Mouse (Mus musculus) lung, embryonic 16.5 days (tissue): ENCODE results near the gene Slc25a21. TPM values are rescaled to one million over a fixed set of nuclear protein-coding genes. Genes with fewer than 3 reads are reported as not detected.

Experiments
- ATAC-seq: fragments of 200-750 bp; cut with Nextera tagmentation; 2 replicates; pipeline ENCODE4 v1.8.0; 2017; ENCODE audit warnings: low read depth, mild to moderate bottlenecking, moderate library complexity
- H3K27ac ChIP-seq: fragments of 300-500 bp; sonication (generic); 2 replicates; pipeline ENCODE4 v1.5.1; 2014; ENCODE audit warnings: mild to moderate bottlenecking, control low read depth, low read length
- H3K27me3 ChIP-seq: fragments of 300-500 bp; sonication (generic); 2 replicates; pipeline ENCODE4 v1.6.1; 2014; ENCODE audit warnings: low read depth, low read length, mixed read lengths; ENCODE audit not compliant: control insufficient read depth, insufficient read depth
- H3K36me3 ChIP-seq: fragments of 300-500 bp; sonication (generic); 2 replicates; pipeline ENCODE4 v1.6.1; 2014; ENCODE audit warnings: low read length; ENCODE audit not compliant: control insufficient read depth, insufficient read depth
- H3K4me1 ChIP-seq: fragments of 300-500 bp; sonication (generic); replicated peaks from 2 replicates; pipeline ENCODE4 v1.6.1; 2014; ENCODE audit warnings: low read length, mixed read lengths; ENCODE audit not compliant: control insufficient read depth, insufficient read depth
- H3K4me2 ChIP-seq: fragments of 300-500 bp; sonication (generic); 2 replicates; pipeline ENCODE4 v1.6.1; 2014; ENCODE audit warnings: low read depth, low read length, control low read depth
- H3K4me3 ChIP-seq: fragments of 300-500 bp; sonication (generic); 2 replicates; pipeline ENCODE4 v1.5.1; 2014; ENCODE audit warnings: mild to moderate bottlenecking, low read length, control low read depth
- H3K9ac ChIP-seq: fragments of 300-500 bp; sonication (generic); 2 replicates; pipeline ENCODE4 v1.6.1; 2014; ENCODE audit warnings: low read length, control low read depth
- H3K9me3 ChIP-seq: fragments of 300-500 bp; sonication (generic); 2 replicates; pipeline ENCODE4 v1.6.1; 2016; ENCODE audit warnings: low read length; ENCODE audit not compliant: control insufficient read depth
- WGBS: fragments of 180-500 bp; shearing (Covaris S2); extraction: QIAGEN DNeasy Blood & Tissue Kit; methylation state at CpG from one replicate; pipeline ENCODE4 v1.1.7; 2014; 5-methylcytosine and 5-hydroxymethylcytosine counted together
- polyA plus RNA-seq: library from polyadenylated mRNA; unstranded; fragments of >200 nt; fragmentation: Nextera tagmentation; extraction: Ambion mirVana; gene quantifications from 2 replicates; pipeline ENCODE4 v1.2.1, GENCODE M21; 2015

Slc25a21 gene
- polyA plus RNA-seq, 1 experiment from 2014 or later, result 0.30 TPM

- Histone ChIP-seq H3K9ac (no peak overlapping the region), H3K9me3 (no peaks in the 10 kb centered on the region), H3K4me3 (no peak overlapping the region), H3K4me2 (no peak overlapping the region), H3K36me3 (no peaks in the 10 kb centered on the region), H3K4me1 (no peaks in the 10 kb centered on the region), H3K27ac (no peak overlapping the region), H3K27me3 (no peaks in the 10 kb centered on the region)
- WGBS, result 45% methylated on average over 6 of the region's 6 CpGs
- ATAC-seq, result no peak
Observed at GRCm38 (mm10) chr12:56918145-56918544, 279.1 kb downstream of the Slc25a21 start.

GRCm38 (mm10) chr12:56906476-56906875 lies 290.8 kb downstream of the Slc25a21 start:
- ATAC-seq, result no peak
- Histone ChIP-seq H3K4me2 (no peak overlapping the region), H3K4me3 (no peak overlapping the region), H3K9me3 (no peaks in the 10 kb centered on the region), H3K27me3 (no peaks in the 10 kb centered on the region), H3K4me1 (no peaks in the 10 kb centered on the region), H3K9ac (no peak overlapping the region), H3K27ac (no peak overlapping the region), H3K36me3 (no peaks in the 10 kb centered on the region)
- 49% methylated on average over 5 of the region's 5 CpGs for WGBS

GRCm38 (mm10) chr12:56905652-56906305 lies 291.5 kb downstream of the Slc25a21 start:
- Histone ChIP-seq H3K27ac (no peak overlapping the region), H3K4me1 (no peaks in the 10 kb centered on the region), H3K27me3 (no peaks in the 10 kb centered on the region), H3K4me3 (no peak overlapping the region), H3K9me3 (no peaks in the 10 kb centered on the region), H3K36me3 (no peaks in the 10 kb centered on the region), H3K9ac (no peak overlapping the region), H3K4me2 (no peak overlapping the region)
- 28% methylated on average over 9 of the region's 9 CpGs for WGBS
- ATAC-seq, result no peak

GRCm38 (mm10) chr12:56905222-56905621 lies 292.1 kb downstream of the Slc25a21 start:
- Histone ChIP-seq H3K27ac (no peak overlapping the region), H3K36me3 (no peaks in the 10 kb centered on the region), H3K27me3 (no peaks in the 10 kb centered on the region), H3K4me3 (no peak overlapping the region), H3K9me3 (no peaks in the 10 kb centered on the region), H3K4me1 (no peaks in the 10 kb centered on the region), H3K4me2 (no peak overlapping the region), H3K9ac (no peak overlapping the region)
- 43% methylated on average over 7 of the region's 7 CpGs for WGBS
- no peak for ATAC-seq

GRCm38 (mm10) chr12:56902774-56903456 lies 294.4 kb downstream of the Slc25a21 start:
- WGBS, result 55% methylated on average over 8 of the region's 8 CpGs
- Histone ChIP-seq H3K4me1 (no peaks in the 10 kb centered on the region), H3K9ac (no peak overlapping the region), H3K36me3 (no peaks in the 10 kb centered on the region), H3K27ac (no peak overlapping the region), H3K9me3 (no peaks in the 10 kb centered on the region), H3K4me3 (no peak overlapping the region), H3K4me2 (no peak overlapping the region), H3K27me3 (no peaks in the 10 kb centered on the region)
- ATAC-seq, result no peak

GRCm38 (mm10) chr12:56897976-56898375 lies 299.3 kb downstream of the Slc25a21 start:
- no peaks in the 10 kb centered on the region for H3K4me1 ChIP-seq
- H3K9me3 ChIP-seq, result no peaks in the 10 kb centered on the region
- no peak for ATAC-seq
- no peak overlapping the region for H3K27ac ChIP-seq
- no peak overlapping the region for H3K9ac ChIP-seq
- WGBS, result 75% methylated on average over 8 of the region's 8 CpGs
- H3K4me2 ChIP-seq, result no peak overlapping the region
- no peaks in the 10 kb centered on the region for H3K36me3 ChIP-seq
- H3K27me3 ChIP-seq, result no peaks in the 10 kb centered on the region
- no peak overlapping the region for H3K4me3 ChIP-seq

- Histone ChIP-seq H3K9ac (no peak overlapping the region), H3K4me2 (no peak overlapping the region), H3K27ac (no peak overlapping the region), H3K4me1 (no peaks in the 10 kb centered on the region), H3K9me3 (no peaks in the 10 kb centered on the region), H3K27me3 (no peaks in the 10 kb centered on the region), H3K36me3 (no peaks in the 10 kb centered on the region), H3K4me3 (no peak overlapping the region)
- 74% methylated on average over 8 of the region's 8 CpGs for WGBS
- no peak for ATAC-seq
Observed at GRCm38 (mm10) chr12:56897221-56897937, 299.9 kb downstream of the Slc25a21 start.

- H3K27ac ChIP-seq, result no peak overlapping the region
- H3K9me3 ChIP-seq, result no peaks in the 10 kb centered on the region
- no peaks in the 10 kb centered on the region for H3K4me1 ChIP-seq
- no peaks in the 10 kb centered on the region for H3K27me3 ChIP-seq
- no peak for ATAC-seq
- no peak overlapping the region for H3K4me3 ChIP-seq
- H3K4me2 ChIP-seq, result no peak overlapping the region
- WGBS, result 59% methylated on average over 5 of the region's 5 CpGs
- no peaks in the 10 kb centered on the region for H3K36me3 ChIP-seq
- no peak overlapping the region for H3K9ac ChIP-seq
Observed at GRCm38 (mm10) chr12:56894963-56895362, 302.3 kb downstream of the Slc25a21 start.

GRCm38 (mm10) chr12:56890891-56891726 lies 306.2 kb downstream of the Slc25a21 start:
- no peak overlapping the region for H3K4me3 ChIP-seq
- no peak overlapping the region for H3K4me2 ChIP-seq

More at GRCm38 (mm10) chr12:56890891-56891726, 306.2 kb downstream of the Slc25a21 start:
- no peaks in the 10 kb centered on the region for H3K9me3 ChIP-seq
- H3K4me1 ChIP-seq, result no peaks in the 10 kb centered on the region
- H3K9ac ChIP-seq, result no peak overlapping the region
- no peaks in the 10 kb centered on the region for H3K27me3 ChIP-seq
- no peak overlapping the region for H3K27ac ChIP-seq
- no peak for ATAC-seq
- no peaks in the 10 kb centered on the region for H3K36me3 ChIP-seq
- 54% methylated on average over 6 of the region's 6 CpGs for WGBS
